Mouse (Mus musculus) kidney, postnatal 25 days (tissue): ENCODE measurements around the gene Bcar3.

Source experiments
- DNase-seq, 2 experiments: peaks; one replicate each; pipeline ENCODE4 v3.0.0; 2021; ENCODE audit warnings: mixed read lengths in 2 of 2

The Bcar3 gene

DNA sequence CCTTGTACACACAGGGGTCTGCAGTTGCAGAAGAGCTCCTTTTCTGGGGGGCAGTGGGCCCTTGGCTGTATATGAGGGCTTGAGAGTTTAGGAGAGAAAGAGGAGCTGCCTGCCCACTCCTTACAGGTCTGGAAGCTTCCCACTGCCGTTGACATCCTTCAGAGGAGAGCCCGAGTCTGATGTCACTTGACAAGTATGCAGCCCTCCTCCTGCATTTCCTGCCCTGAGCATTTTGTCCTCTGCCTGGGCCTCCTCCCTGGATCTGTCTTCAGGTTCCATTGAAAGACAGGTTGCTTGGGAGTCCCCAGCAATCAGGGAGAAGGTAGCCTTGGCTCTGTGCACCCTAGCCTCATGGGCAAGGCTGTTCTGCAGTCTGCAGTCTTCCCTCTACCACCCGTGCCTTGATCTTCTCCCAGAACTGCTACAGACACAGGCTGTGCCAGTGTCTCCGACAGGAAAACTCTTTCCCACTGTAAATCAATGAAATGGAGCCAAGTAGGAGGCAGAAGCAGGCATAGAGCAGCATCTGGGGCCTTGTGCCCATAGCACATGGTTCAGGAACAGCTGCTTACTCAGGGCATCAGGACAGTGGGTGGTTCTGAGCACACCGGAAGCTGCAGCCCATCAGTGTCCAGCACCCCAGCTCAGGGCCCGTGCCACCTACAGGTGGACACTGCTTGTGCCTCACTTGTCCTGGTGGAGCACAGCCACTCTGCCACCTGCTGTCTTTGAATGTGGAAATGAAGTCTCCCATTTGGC is 221.8 kb downstream of the Bcar3 start:
- DNase-seq, result no peak

DNA sequence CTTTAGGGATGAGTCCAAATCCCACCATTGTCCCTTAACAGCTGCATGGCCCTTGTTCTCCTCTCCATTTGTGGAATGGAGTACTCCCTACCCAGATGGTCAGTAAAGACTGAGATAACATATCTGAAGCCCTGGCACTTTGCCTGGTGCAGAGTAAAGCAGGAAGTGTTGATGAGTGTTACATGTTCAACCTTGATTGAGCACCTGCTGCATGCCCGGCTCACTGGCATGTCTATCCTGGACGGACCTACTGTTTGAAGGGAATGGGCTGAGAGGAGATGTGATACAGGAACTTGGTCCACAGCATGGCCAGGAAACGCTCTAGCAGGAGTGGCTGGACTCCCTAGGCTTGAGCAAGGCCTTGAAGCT is 222.4 kb downstream of the Bcar3 start:
- DNase-seq, result no peak

GRCm38 (mm10) chr3:122517726-122518125 is 223.8 kb downstream of the Bcar3 start:
- DNase-seq, result no peak

GRCm38 (mm10) chr3:122518231-122518736 is 224.3 kb downstream of the Bcar3 start:
- DNase-seq, result no peak

DNA sequence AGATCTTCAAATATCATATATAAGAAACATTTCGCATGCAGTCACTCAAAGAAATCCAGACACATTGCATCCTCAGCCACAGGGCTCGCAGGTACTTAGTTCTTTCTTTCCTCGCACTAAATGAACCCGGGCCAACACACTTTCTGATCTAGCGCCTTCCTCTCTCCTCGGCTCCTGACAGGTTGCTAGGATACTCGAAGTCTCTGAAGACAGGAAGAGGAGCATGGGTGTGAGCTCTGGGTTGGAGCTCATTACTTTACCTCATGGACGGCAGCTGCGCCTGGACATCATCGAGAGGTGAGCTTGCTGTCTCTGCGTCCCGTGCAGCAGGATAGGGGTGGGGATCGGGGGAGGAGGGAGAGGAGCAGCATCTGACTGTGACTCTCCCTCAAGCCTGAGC is 225.1 kb downstream of the Bcar3 start:
- DNase-seq, result no peak

GRCm38 (mm10) chr3:122520365-122520764 is 226.4 kb downstream of the Bcar3 start:
- peak in 1 of 2 experiments; percentile 10 for DNase-seq

DNA sequence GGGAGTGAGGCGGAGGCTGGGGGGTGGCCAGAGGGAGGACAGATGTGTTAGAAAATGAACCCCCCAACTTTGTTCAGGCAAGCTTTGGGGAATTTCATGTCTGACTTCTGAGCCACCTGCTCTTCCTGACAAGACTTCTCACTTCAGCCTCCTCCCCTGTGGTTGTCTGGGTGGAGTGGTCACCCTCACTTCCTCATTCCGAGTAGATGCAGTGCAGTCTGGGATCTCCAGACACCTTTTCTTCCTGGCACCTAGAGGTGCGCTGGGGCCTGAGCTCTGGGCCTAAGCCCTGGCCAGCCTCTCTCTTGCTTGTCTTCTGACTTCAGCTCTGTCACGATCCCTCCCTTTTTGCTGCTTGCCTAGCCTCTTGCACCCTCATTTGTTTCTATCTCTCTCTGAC is 226.9 kb downstream of the Bcar3 start:
- peak in 1 of 2 experiments; percentile 20 for DNase-seq

GRCm38 (mm10) chr3:122521294-122521693 is 227.4 kb downstream of the Bcar3 start:
- no peak for DNase-seq

DNA sequence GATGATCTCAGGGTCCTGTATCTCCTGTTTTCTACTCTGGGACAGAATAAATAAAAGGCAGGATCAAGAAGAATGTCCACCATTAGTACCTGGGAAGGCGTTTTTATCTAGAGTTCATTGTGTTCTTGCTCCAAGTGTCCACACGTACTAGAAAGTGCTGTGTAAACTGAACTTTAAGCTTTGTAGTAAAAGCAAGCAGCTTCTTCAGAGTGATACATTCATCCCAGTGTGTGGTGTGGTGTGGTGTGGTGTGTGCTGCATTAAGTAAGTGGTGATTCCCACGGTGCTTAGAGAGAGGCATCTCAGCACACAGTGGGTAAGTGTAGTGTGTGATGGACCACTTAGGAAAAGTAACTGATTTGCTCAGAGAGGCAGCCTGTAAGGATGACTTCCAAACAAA is 234.5 kb downstream of the Bcar3 start:
- DNase-seq, result no peak

DNA sequence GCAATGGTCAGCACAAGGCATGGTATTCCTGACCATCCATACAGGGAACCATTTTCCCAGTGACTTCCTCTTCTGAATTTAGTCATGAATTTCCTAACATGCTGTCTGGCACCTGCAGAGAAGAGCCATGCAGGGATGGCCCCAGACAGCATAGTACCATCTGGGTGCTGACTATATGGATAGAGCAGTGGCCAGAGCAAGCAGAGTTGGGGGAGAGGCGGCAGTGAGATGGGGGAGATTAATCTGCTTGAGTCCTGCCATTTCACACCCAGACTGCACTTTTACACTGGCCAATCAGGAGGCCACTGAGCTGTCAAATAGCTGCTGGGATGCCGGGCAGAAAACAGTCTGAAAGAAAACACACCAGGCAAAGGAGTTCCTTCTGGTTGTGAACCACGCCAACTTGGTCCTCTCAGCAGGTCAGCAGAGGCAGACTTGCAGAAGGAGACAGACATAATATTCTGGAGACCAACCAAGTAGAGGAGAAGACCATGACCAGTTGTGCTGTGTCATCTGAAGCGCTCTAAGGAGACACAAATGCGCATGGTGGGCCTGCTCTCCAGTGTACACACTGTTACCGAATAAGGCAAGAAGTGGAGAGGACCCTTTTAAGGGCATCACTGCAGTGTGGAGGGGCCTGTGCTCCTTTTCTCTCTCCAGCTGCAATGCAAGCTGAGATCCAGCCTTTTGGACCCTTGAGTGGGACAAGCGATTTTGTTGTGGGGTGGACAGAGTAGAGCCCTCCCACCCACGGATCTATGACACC is 242.2 kb downstream of the Bcar3 start:
- DNase-seq, result no peak

DNA sequence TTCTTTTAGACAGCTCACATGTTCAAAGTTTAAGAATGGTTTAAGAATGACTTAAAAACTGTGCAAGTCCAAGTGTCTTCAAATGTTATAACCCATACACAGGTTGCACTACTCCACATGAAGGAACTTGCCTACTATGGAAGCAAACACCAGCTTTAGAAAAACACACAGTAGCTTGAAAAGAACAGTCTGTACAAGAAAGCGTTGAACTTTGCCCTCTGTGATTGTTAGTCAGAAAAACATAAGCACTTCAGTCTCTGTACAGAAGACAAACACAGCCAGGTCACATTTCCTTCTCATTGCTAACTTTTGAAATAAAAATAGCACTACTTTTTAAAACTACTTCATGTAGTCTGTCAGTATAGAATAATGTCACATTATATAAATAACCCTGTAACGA is 244.9 kb downstream of the Bcar3 start:
- no peak for DNase-seq

DNA sequence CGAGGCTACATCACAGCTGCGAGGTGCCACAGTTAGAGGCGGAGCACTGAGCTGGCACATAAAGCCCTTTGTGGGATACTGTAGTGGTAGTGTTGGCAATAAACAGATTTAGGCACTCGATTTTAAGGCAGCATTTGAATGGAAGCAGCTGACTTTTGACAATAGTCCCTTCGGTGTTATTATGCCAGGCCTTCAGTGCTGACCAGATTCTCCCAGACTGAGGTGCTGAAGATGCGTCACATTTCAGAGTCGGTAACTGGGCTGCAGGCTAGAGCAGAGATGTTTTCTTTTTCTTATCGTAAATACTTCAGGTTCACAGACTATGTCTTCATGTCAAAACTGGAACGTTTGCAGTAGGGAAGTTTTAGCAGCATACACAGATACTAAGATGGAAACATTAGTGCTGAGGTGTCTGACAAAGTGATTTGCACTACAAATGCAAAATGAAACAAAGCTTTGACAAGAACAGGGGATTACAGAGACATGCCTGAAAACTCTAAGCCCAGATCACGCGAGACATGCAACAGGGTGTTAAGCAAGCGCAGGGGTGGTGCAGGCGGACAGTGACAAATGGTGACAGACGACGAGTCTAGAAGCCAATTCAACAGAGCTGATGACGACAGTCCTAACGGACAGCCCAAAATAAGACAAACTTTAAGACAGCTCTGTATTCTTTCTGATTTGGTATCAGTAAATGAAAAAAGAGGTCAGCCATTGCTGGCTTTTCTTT is 246.2 kb downstream of the Bcar3 start:
- DNase-seq, result no peak

- no peak for DNase-seq
Observed at GRCm38 (mm10) chr3:122540918-122541317, 247.0 kb downstream of the Bcar3 start.

GRCm38 (mm10) chr3:122545346-122545745 is 251.4 kb downstream of the Bcar3 start:
- DNase-seq, result no peak

DNA sequence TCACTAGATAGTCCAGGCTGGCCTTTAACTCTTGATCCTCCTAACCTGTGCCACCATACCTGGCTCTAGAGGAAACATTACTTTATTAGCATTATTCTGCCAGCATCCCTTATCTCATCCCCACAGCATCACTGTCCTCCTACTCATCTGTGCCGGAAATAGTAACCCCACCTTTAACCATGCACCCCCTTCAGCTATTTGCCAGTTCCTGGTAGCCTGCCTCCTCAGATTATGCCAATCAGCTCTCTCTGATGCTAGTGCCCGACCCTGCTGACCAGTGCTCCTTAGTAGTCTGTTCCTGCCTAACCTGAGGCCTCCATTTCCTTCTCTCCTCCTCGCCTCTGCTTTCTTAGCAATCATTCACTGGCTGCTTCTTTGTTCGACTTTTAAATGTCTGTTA is 253.5 kb downstream of the Bcar3 start:
- DNase-seq, result no peak

DNA sequence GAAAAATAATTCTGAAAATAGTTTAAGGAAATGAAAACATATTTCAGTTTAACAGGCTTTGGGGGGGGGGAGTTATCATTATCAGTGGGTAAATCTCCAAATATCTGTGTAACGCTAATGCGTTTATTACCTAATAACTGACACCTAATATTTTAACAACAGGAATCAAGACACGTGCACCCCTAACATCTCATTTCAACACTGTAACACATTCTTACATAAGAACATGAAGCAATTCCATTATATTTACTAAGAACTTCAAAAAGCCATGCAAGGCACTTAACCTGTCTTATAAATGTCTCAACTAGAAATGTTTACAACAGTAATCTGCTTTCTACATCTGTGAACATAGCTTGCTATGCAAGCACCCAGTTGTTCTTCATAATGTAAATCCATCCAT is 257.2 kb downstream of the Bcar3 start:
- DNase-seq, result no peak

DNA sequence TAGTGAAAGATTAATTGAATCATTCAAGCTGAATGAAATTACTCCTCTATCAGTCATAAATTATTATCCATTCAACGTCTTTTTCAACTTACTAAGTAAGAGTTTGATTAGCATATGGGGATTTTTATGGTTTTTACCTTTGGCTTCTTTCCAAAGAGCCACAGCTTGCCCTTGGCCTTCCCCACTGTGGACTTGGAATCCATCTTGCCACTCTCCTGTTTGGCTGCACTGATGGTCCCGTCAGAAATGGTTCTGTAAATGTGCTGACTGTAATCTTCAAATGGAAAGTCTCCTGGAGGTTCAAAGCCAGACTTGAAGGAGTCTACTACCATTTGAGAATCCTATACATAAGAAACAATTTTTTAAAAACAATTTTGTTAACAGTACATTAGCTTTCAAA is 263.8 kb downstream of the Bcar3 start:
- no peak for DNase-seq

GRCm38 (mm10) chr3:122565285-122565684 is 271.3 kb downstream of the Bcar3 start:
- peak in 1 of 2 experiments; percentile 60 for DNase-seq

- DNase-seq, result no peak
Observed at GRCm38 (mm10) chr3:122566112-122566511, 272.2 kb downstream of the Bcar3 start.

GRCm38 (mm10) chr3:122566549-122566948 is 272.6 kb downstream of the Bcar3 start:
- no peak for DNase-seq

DNA sequence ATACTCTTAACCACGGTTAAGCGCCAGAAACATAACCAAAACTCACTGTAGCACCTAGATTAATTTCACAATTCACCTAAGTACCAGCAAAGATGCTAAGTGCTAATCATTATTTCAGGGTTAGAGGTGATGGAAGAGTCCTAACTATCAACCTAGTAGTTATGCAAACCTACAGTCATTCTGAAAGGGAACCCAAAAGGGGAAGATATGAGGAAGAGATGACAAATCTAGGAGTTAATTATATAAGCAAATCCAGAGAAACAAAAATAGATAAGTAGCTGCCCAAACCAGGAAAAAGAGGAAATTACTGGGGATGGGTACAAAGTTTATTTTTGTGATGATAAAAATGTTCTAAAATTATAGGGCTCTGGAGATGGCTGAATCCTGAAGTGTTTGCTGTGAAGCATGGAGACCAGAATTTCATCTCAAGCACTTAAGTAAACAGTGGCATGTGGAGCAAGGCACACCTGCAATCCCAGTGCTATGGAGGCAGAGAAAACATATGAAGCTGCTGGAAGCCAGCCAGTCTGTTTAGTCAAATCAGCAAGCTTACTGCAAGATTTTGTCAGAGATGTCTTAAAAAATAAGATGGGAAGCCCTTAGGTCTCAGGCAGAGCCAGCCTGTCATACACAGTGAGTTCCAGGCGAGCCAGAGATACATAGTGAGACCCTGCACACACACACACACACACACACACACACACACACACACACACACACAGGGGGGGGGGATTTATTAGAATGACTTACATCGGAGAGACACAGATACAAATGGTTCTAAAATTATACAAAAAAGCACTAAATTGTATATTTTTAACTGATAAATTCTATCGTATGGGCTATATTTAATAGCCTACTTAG is 279.7 kb downstream of the Bcar3 start:
- DNase-seq, result no peak

GRCm38 (mm10) chr3:122574921-122575320 is 281.0 kb downstream of the Bcar3 start:
- DNase-seq, result no peak
